Comparison of ENCODE assay signal across 37 mouse cellular contexts in the genomic region with DNA sequence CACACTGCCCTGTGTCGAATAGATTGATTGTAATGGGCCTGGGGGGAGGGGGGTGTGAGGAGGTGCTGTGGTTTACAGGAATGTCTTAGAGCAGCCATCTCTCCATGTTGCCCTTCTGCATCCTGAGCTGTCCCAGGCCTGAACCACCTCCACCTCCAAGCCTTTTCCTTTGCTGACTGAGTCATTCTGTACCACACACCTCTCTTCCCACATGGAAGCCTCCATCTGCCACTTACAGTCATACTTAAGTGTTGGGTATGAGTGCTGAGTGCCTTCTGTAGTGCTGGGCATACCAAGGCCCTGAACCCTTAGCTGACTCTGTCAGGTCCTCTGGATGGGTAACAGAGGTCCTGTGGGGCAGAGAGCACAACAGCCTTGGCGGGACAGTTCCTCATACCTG. TPM values are rescaled to one million over a fixed set of nuclear protein-coding genes. Genes with fewer than 3 reads are reported as not detected.
DNase-seq lines count a peak whose midpoint lies in the region; ATAC-seq lines count a peak whose summit lies in the region.
"Had no signal": no experiment of that assay in that cellular context is flagged by ENCODE, and none has a peak within 500 bp of the region (broad histone marks: within the 10 kb centered on the region; RNA-seq: fewer than 3 reads in every experiment).

No protein-coding gene starts in this region.

- no peaks in the 10 kb centered on the region for H3K9me3 ChIP-seq in heart, embryonic 11.5 days (replicated peaks; ENCODE audit: control insufficient read depth, low read length)
- H3K9me3 ChIP-seq in heart, embryonic 16.5 days (replicated peaks; ENCODE audit: control insufficient read depth, low read length) = no peaks in the 10 kb centered on the region
- H3K9me3 ChIP-seq: embryonic facial prominence, embryonic 13.5 days; forebrain, embryonic 10.5 days; forebrain, embryonic 15.5 days; liver, embryonic 12.5 days; stomach, embryonic 15.5 days had no signal

- H3K27me3 ChIP-seq in heart, embryonic 11.5 days (ENCODE audit: control insufficient read depth, insufficient read depth, low read length) = no peaks in the 10 kb centered on the region
- no peaks in the 10 kb centered on the region for H3K27me3 ChIP-seq in heart, embryonic 16.5 days (ENCODE audit: control insufficient read depth, insufficient read depth, low read length)
- H3K27me3 ChIP-seq: embryonic facial prominence, embryonic 13.5 days; forebrain, embryonic 15.5 days; liver, embryonic 12.5 days; stomach, embryonic 15.5 days had no signal

- no peak for ATAC-seq in heart, embryonic 11.5 days (replicated peaks; ENCODE audit: insufficient number of reproducible peaks, low FRiP score, low TSS enrichment)
- ATAC-seq in heart, embryonic 16.5 days (replicated peaks; ENCODE audit: extremely low read depth, insufficient read depth, low FRiP score) = no peak
- ATAC-seq: CD4-positive, CD25-positive, alpha-beta regulatory T cell, adult 4 months; forebrain, embryonic 15.5 days; intestine, postnatal 0 days; liver, embryonic 12.5 days; liver, postnatal 0 days had no signal

- no peak for DNase-seq in heart, postnatal 4 days
- DNase-seq in heart, postnatal 25 days (ENCODE audit: low spot score) = no peak
- DNase-seq in right cerebral cortex, adult 18-20 months = peak; percentile 75
- no peak for DNase-seq in right cerebral cortex, postnatal 10 days (ENCODE audit: low spot score in 2 of 2)
- no peak for DNase-seq in layer of hippocampus, adult 11-12 months (ENCODE audit: low spot score)
- DNase-seq: adrenal gland, postnatal 25 days; cerebellum, adult 18-20 months; gastrocnemius, postnatal 14 days; kidney, adult 9 months; kidney, postnatal 14 days; left cerebral cortex, postnatal 4 days; liver, postnatal 0 days; midbrain, embryonic 14.5 days; right cerebral cortex, postnatal 14 days; thymus, postnatal 14 days had no signal

- H3K4me2 ChIP-seq in heart, embryonic 11.5 days = no peak overlapping the region
- H3K4me2 ChIP-seq in heart, embryonic 16.5 days (ENCODE audit: low read depth, low read length) = no peak overlapping the region
- H3K4me2 ChIP-seq: embryonic facial prominence, embryonic 13.5 days; forebrain, embryonic 15.5 days; hindbrain, embryonic 14.5 days; liver, embryonic 12.5 days; stomach, embryonic 15.5 days had no signal

- H3K4me3 ChIP-seq in heart, embryonic 11.5 days (ENCODE audit: low read depth, low read length) = no peak overlapping the region
- no peak overlapping the region for H3K4me3 ChIP-seq in heart, embryonic 16.5 days (ENCODE audit: low read length)
- H3K4me3 ChIP-seq: embryonic facial prominence, embryonic 13.5 days; forebrain, embryonic 10.5 days; forebrain, embryonic 15.5 days; layer of hippocampus, adult 2 months; liver, embryonic 12.5 days; stomach, embryonic 15.5 days had no signal

- WGBS in heart, embryonic 11.5 days (ENCODE audit: insufficient replicate concordance) = 71% methylated on average over 2 of the region's 2 CpGs
- WGBS in heart, embryonic 16.5 days = 68% methylated on average over 2 of the region's 2 CpGs

- intact Hi-C loops in heart, postnatal 25 days (cut with DNase I) = no loop called here

- peaks cover 69% of the 10 kb centered on the region for H3K4me1 ChIP-seq in heart, embryonic 11.5 days (ENCODE audit: control insufficient read depth, insufficient read depth, low read length)
- peaks cover 60% of the 10 kb centered on the region for H3K4me1 ChIP-seq in heart, embryonic 16.5 days (ENCODE audit: control insufficient read depth, insufficient read depth, low read length)

- 0 out of 2 replicates have a peak, but pooled peaks cover 2% of the 10 kb centered on the region for H3K36me3 ChIP-seq in heart, embryonic 11.5 days (ENCODE audit: control insufficient read depth, insufficient read depth, low read length)
- H3K36me3 ChIP-seq in heart, embryonic 16.5 days (ENCODE audit: control insufficient read depth, insufficient read depth) = no peaks in the 10 kb centered on the region
- H3K36me3 ChIP-seq: forebrain, embryonic 15.5 days; liver, embryonic 12.5 days; stomach, embryonic 15.5 days had no signal

- no peak overlapping the region for H3K9ac ChIP-seq in heart, embryonic 11.5 days (ENCODE audit: low read depth, low read length)
- H3K9ac ChIP-seq in heart, embryonic 16.5 days (ENCODE audit: low read length) = no peak overlapping the region
- H3K9ac ChIP-seq: embryonic facial prominence, embryonic 13.5 days; forebrain, embryonic 15.5 days; hindbrain, embryonic 14.5 days; liver, embryonic 12.5 days; liver, postnatal 0 days; stomach, embryonic 15.5 days had no signal

- H3K27ac ChIP-seq in heart, embryonic 11.5 days (ENCODE audit: low read depth, low read length) = peak overlapping the region; percentile 92
- peak overlapping the region; percentile 53 for H3K27ac ChIP-seq in heart, embryonic 16.5 days (ENCODE audit: low read length)
- H3K27ac ChIP-seq: embryonic facial prominence, embryonic 13.5 days; forebrain, embryonic 10.5 days; forebrain, embryonic 15.5 days; hindbrain, embryonic 14.5 days; layer of hippocampus, adult 2 months; liver, embryonic 12.5 days; macrophage; stomach, embryonic 15.5 days had no signal

RNA-seq across cellular contexts. Expression of gene Tcp10a, which starts 56.6 kb away (rescaled TPM):
- 0.14 and 0.24 TPM in 2 replicates for polyA plus RNA-seq in heart, embryonic 11.5 days (2014; fragmentation: Nextera tagmentation; extraction: Ambion mirVana)
- total RNA-seq in heart, postnatal 4 days (2021) = not detected
- polyA plus RNA-seq in heart, embryonic 16.5 days (2015; fragmentation: Nextera tagmentation; extraction: Ambion mirVana) = not detected in 2 replicates
- total RNA-seq in heart, postnatal 25 days (2021) = not detected
- total RNA-seq: common myeloid progenitor, adult 5-6 weeks; gastrocnemius, postnatal 14 days; granulocyte monocyte progenitor cell, adult 5-6 weeks; hematopoietic stem cell, adult 5-6 weeks; left cerebral cortex, postnatal 4 days; megakaryocyte-erythroid progenitor cell, adult 5-6 weeks; neutrophil, adult 5-6 weeks had no signal
- polyA plus RNA-seq: brain, embryonic 14.5 days; CD4-positive, CD25-positive, alpha-beta regulatory T cell, adult 4 months; embryonic facial prominence, embryonic 13.5 days; forebrain, embryonic 10.5 days; forebrain, embryonic 15.5 days; hindbrain, embryonic 14.5 days; intestine, postnatal 0 days; limb, embryonic 14.5 days; liver, embryonic 12.5 days; liver, postnatal 0 days; lung, embryonic 16.5 days; macrophage; midbrain, embryonic 14.5 days; neural tube, embryonic 11.5 days; stomach, embryonic 15.5 days; urinary bladder, adult 2 months had no signal
